Mouse (Mus musculus) ES-Bruce4 (cell line): ENCODE results near the gene Capza2.

ENCODE experiments used
- EP300 ChIP-seq: IDR thresholded peaks from 2 replicates; pipeline ENCODE4 v1.6.1; 2011; ENCODE audit warnings: low read depth, low read length; ENCODE audit not compliant: insufficient read depth
- POLR2A ChIP-seq: IDR thresholded peaks from one replicate; pipeline ENCODE4 v1.8.1; 2011; ENCODE audit warnings: low read length; ENCODE audit not compliant: insufficient read depth

- TF ChIP-seq EP300 (no peak), POLR2A (no peak)
Measured at GRCm38 (mm10) chr6:17680266-17680925, 44.4 kb downstream of the Capza2 start.
